Mouse (Mus musculus) neutrophil, adult 65 days (primary cell): ENCODE data around the gene Hnf1a. TPM values are rescaled to one million over a fixed set of nuclear protein-coding genes. Genes with fewer than 3 reads are reported as not detected.

Source experiments
- total RNA-seq: library from RNA; stranded (reverse); gene quantifications from 2 replicates; pipeline ENCODE4 v1.2.4, GENCODE M21; 2023

The Hnf1a gene
- total RNA-seq = not detected in 2 replicates

DNA sequence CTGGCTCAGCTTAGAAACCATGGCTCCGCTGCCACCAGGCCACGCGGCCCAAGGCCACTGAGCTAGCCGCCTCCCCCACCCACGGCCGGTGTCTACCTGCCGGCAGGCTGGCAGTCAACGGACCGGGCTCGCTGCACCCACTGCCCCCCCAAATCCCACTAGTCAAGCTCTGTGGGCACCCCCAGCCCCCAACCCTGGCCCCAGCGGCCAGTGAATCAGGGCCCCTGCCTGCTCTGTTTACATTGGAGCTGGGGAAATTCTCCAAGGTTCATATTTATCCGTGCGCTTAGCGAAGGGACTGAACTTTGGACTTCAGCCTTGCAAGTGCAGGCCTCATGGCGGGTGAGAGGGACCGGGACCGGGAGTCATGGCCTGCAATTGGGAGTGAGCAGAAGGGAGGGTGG lies at the start of gene Hnf1a:
Hnf1a (minus strand) TSS at position 271 of the 404 bp plus-strand sequence.

DNA sequence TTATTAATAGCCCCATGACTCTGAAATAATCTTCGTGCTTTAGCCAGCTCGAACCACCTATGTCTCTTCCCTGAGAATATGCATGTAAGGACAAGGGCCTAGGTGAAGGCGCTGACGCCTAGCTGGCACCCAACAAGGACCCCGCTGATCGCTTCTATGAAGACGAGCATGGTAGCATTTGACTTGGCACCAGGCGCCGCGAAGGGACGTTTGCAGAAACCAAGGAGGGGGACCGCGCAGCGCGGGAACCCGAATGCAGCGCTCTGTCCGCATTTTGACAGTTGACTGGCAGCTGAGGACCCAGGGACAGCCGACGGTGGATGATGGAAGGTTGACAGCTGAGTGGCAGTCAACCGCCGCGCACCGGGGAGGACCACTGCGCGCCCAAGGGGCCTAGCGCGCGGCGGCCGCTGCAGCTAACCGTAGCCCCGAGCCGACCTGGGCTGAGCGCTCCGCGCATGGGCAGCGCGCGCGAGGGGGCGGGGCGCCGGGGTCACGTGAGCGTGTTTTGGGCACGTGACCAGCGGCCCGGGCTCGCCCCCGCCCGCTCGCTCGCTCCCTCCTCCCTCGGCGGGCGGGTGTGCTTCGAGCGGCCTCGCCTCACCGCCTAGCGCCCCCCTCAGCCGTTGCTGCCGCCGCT lies 39.8 kb upstream of the Hnf1a start, which contains the start of gene Sppl3:
Sppl3 (plus strand) TSS at position 561 of the 640 bp plus-strand sequence.

DNA sequence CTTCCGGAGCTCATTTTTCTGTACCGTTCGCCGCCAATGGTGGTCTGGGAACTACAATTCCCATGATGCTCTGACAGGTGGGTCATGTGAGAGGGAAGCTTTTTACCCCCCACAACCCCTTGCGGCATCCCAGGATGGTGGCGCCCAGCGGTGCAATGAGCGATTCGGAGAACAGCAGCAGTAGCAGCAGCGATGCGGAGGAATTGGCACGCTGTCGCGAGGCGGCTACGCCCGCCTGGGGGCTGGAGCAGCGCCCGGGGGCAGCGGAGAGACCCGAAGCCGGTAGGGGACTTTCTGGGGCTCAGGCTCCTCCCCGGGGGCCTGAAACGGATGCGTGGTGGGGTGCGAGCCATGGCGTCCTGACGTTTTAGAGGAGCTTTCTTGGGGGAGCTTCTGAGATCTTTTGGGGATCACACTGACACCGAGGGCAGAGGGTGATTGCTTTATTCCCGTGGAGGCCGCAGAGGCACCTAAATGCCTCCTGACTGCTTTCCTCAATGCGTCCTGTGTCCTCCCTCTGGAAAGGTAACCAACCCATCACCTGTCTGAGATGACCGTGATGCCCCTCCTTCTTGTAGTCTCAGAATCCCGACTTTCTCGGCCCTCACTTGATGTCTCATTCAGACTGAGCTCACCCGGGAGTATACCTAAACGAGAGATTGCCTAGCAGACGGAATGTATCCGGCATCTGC lies 28.7 kb downstream of the Hnf1a start, which contains the start of gene 2210016L21Rik:
2210016L21Rik (plus strand) TSS at position 85 of the 692 bp plus-strand sequence.

DNA sequence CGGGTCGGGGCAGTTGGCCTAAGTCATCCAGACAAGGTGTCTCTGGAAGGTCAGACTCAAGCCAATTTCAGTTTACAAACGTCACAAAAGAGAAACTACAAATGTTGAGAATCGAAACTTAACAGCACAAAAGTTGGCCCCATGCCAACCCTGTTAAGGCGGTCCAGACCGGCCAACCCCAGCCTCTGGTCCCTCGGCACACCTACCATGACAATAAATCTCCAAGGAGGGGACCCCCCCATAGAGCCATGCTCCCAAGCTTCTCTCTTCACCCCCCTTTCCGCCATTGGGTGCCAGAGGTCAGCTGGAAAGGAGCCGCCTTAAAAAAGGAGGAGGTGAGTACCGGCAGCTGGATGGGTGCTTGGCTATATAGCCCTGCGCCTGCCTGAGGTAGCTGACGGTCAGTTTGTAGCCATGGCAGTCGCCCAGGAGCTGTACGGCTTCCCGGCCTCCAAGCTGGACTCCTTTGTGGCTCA lies 47.9 kb downstream of the Hnf1a start, which contains the start of gene Oasl1:
Oasl1 (plus strand) TSS at position 243 of the 476 bp plus-strand sequence.

Other genes with a start within 250 kb of the Hnf1a start
- gene Ankrd13a, start 196.4 kb downstream of the Hnf1a start, total RNA-seq = 232 and 290 TPM in 2 replicates
- 140 and 161 TPM in 2 replicates for gene Git2, start 195.6 kb downstream of the Hnf1a start, total RNA-seq
- gene 1500011B03Rik, start 147.6 kb downstream of the Hnf1a start, total RNA-seq = 36.1 and 36.4 TPM in 2 replicates
- gene 4930519G04Rik, start 117.4 kb downstream of the Hnf1a start, total RNA-seq = 0.18 TPM in 1 of 2 replicates, not detected in the other
- not detected in 2 replicates for gene Gm9936, start 112.4 kb downstream of the Hnf1a start, total RNA-seq
- gene Oasl2, start 74.2 kb downstream of the Hnf1a start, total RNA-seq = 10.1 and 18.6 TPM in 2 replicates
- 14.3 and 28.8 TPM in 2 replicates for gene Oasl1, start 47.9 kb downstream of the Hnf1a start, total RNA-seq
- gene 2210016L21Rik, start 28.9 kb downstream of the Hnf1a start, total RNA-seq = 12.3 and 14.7 TPM in 2 replicates
- gene Sppl3, start 40.0 kb upstream of the Hnf1a start, total RNA-seq = 39.4 and 49.7 TPM in 2 replicates
- not detected in 2 replicates for gene Gm10401, start 127.2 kb upstream of the Hnf1a start, total RNA-seq
- gene Acads, start 148.3 kb upstream of the Hnf1a start, total RNA-seq = 15.0 and 18.2 TPM in 2 replicates
- 20.1 and 22.8 TPM in 2 replicates for gene Unc119b, start 163.9 kb upstream of the Hnf1a start, total RNA-seq
- 109 and 155 TPM in 2 replicates for gene Mlec, start 187.1 kb upstream of the Hnf1a start, total RNA-seq
- gene Cabp1, start 223.3 kb upstream of the Hnf1a start, total RNA-seq = not detected in 2 replicates